Mouse (Mus musculus): ENCODE results near the gene 2900011O08Rik.

DNA sequence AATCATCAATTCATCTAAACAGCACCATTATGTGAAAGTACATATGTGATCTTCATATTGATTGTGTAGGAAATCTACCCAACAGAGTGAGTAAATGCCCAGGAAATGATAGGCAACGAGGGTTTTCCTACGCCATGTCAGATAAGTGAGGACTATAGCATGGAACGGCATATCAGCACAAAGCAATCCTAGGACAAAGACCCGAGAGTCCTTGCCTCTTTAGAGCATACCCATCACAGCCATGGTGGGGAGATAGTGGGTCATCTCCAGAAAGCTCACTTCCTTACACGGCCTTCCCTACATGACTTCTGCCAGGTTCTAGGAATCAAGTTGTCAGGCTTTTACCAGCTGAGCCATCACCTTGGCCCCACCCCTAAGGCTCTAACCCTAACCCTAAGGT is 73.5 kb downstream of the 2900011O08Rik start:
- TF ChIP-seq CTCF (IDR thresholded peaks at IDR 0.05; ENCODE audit: borderline replicate concordance, control insufficient read depth, extremely low read depth, insufficient read depth, low read length, poor library complexity) (no peak), POLR2A (IDR thresholded peaks at IDR 0.05; ENCODE audit: control insufficient read depth, extremely low read depth, insufficient read depth, low read length, poor library complexity) (no peak)
